Mouse (Mus musculus) embryo, embryonic 10.5 days (tissue): Measurements from ENCODE around the gene Gm266.
A peak's percentile ranks its signal among the peaks of the same experiment; 100 is the strongest.

Experiments used
- DNase-seq: peaks from one replicate; pipeline ENCODE4 v3.0.0-alpha.2; 2015; ENCODE audit warnings: low spot score

Gene Gm266

GRCm38 (mm10) chr12:111454543-111455280 lies 30.9 kb downstream of the Gm266 start:
- DNase-seq = no peak

GRCm38 (mm10) chr12:111454021-111454420 lies 31.6 kb downstream of the Gm266 start:
- DNase-seq = no peak

DNA sequence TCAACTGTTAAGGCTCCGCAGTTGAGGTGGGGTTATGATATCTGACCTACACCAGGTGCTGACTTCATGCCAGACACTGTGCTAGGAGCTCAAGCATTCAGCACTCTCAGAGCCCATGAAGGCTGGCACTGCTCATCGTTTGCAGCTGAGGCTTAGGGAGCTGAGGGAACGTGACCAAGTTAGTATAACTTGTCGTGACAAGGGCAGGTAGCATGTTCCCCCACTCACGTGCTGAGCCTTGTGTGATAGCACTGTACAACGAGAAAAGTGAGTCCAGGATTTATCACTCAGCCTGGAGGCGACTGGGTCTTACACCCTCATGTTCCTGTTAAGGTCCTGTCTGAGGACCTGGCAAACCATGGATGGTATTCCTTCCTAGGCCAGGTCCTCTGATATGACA lies 34.1 kb downstream of the Gm266 start:
- no peak for DNase-seq

DNA sequence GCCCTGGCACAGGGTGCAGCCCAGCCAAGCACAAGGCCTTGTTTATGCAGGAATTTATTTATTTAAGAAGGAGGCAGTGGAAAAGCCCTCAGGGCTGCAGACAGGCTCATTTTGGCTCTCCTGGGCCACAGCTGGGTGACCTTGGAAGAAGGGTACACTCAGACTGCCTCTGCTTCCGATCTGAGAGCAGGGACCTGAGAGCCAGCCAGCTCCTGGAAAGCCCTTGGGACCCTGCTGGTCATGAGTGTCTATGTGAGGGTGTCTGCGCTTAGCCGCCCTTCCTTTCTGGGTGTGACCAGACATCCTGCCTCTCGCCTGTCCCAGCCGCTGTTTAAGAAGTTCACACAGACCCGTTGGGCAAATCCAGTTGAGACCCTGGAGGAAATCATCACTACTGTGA lies 35.3 kb downstream of the Gm266 start:
- no peak for DNase-seq

- DNase-seq = no peak
These were observed 36.5 kb downstream of the Gm266 start for GRCm38 (mm10) chr12:111448931-111449705.

DNA sequence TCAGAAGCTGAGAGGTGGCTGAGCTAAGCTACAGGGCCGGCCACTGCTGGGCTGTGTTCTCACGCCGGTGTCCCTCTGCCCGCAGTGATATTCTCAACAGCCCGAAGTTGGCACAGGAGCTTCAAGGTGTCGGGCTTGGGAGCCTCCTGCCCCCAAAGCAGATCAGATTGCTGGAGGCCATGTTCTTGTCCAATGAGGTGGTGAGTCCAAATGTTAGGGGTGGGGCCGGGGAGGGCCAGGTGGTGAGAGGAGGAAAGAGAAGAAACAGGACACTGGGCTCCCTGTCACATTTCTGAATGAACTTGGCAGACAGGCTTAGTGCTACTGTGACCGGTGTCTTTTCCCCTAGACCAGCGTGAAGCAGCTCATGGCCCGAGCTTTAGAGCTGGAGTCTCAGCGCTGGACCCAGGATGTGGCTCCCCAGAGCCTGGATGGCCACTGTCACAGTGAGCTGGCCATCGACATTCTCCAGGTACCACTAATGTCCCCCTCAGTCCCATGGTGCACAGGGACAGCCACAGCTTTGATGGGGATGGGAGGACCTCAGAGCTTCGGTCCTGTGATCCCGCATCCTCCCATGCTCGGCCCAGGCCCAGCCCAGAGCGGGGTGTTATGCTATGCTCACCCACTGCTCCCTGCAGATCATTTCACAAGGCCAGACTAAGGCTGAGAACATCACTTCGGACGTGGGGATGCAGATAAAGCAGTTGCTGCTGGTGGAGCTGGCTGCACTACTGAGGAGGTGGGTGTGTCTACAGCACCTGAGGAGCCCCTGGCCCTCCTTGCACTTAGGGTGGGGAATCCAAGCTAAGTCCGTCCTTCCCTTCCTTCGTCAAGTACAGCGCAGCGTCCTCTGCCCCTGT lies 37.5 kb downstream of the Gm266 start:
- DNase-seq = no peak

DNA sequence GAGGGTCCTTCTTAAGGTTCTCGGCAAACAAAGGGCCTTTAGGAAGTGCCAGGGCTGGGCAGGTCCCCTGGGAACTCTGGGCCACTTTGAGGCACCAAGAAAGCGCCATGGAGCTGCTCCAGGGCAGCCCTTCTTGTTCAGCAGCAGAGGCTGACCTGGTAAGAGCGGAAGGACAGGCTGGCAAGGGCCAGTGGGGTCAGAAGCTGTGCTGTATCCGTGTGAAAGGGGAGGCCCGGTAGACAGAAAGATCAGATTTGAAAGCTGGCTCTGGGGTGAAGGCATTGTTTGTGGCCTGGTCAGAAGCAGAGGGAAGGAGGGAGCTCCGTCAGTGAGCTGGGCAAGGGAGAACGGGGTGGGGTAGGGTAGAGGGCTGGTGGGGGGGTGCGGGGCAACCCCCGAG lies 38.3 kb downstream of the Gm266 start:
- DNase-seq = peak; percentile 14

- DNase-seq = no peak
These were observed 38.9 kb downstream of the Gm266 start for GRCm38 (mm10) chr12:111446745-111447144.

GRCm38 (mm10) chr12:111445890-111446613 lies 39.6 kb downstream of the Gm266 start:
- DNase-seq = no peak

- no peak for DNase-seq
These were observed 40.3 kb downstream of the Gm266 start for GRCm38 (mm10) chr12:111445161-111445889.

- DNase-seq = no peak
These were observed 41.4 kb downstream of the Gm266 start for GRCm38 (mm10) chr12:111443921-111444831.

GRCm38 (mm10) chr12:111443011-111443870 lies 42.4 kb downstream of the Gm266 start:
- DNase-seq = no peak

DNA sequence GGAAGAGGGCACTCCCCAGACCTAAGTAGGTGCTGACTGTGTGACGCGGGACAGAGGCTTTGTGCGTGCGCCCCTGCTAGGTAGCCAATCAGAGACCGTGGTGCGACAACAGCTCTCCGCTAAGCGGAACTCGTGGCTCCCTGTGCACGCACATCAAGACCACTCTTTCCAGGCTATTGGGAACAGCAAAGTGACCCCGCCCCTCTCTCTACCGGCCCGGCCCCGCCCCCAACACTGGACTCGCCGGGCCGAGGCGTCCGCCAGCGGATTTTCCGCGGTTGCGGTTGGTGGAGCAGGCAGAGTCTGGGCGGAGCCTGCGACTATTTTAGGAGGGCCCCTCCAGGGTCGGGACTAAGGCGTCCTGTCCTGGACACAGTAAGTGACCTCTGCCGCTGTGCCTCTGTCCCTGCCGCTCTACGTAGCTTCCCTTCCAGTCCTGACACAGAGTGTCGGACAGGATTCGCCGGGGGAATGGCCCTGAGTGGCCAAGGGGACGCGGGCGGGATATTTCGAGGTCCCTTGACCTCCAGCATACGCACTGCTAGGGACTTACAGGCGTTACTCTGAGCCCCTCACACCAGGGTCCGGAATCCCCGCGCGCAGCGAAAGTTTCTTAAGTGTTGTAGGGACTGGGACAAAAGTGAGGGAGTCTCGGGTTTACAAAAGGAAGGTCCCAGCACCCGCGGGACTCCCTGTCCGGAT lies 43.2 kb downstream of the Gm266 start, which contains the start of gene Tnfaip2:
TSS of gene Tnfaip2 (plus strand) at position 161 of the 702 bp plus-strand sequence.
- peak; percentile 88 for DNase-seq

DNA sequence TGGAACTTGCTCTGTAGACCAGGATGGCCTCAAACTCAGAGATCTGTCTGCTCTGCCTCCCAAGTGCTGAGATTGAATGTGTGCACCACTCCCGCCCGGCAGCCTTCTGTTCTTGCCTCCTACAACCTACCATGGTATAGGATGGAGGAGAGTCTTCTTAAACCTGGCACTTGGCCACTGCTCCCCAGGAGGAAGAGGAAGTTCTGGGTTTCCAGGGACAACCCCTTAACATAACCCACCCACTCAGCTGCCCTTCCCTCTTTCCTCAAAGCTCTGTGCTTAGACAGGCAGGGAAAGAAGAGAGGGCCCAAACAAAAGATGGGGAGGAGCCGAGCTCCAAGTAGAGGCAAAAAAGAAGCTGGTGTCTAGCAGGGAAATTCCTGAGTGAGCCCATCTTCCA lies 44.1 kb downstream of the Gm266 start:
- DNase-seq = no peak

- DNase-seq = no peak
These were observed 44.8 kb downstream of the Gm266 start for GRCm38 (mm10) chr12:111440701-111441373.

DNA sequence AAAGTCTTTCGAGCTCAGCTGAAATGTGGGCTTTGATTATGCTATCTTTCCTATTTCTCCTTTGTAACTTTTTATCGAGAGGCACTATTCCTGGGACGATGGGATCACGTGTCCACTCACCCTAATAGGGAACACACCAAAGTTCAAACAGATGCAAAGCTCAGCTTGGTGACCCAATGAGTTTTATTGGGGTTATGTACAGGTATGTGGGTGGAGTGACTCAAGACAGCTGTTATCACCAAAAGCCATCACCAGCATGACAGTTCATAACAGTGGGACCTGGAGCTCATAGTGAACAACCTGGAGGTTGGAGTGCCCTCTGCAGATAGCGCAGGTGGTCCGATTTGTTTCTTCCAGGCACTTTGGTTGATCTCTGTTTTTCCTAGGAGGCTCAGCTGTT lies 46.8 kb downstream of the Gm266 start:
- no peak for DNase-seq

DNA sequence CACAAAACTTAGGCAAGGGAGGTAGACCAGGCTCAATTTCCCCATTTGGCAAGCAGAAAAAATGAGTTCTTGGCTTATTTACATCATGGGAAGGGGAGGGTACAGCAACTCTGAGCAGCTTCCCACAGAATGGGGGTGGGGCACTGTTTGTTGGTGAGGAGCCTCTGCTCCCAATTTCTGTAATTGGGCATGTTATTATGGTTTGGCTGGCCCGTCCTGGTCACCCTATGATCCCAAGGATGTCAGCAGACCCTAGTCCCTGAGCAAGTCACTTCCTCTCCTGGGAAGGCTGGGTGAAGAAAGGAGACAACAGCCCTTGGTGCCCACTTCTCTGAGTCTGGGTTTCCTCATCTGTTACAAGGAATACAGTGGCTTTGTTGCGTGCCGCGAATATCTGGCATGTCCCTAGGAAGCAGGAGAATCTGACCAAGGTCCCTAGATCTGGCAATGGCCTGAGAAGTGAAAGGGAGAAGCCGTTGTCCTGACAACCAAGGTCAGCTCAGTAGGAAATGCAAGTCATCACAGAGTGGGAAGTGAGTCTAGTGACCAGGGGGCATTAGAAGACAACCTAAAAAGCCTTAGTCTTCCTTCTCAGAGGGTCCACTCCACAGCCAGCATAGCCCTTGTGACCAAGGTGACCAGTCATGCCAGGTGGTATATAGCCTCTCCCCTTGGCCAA lies 48.3 kb downstream of the Gm266 start:
- DNase-seq = no peak
